Mouse (Mus musculus) bone marrow, adult 2 months (tissue): ENCODE results near the gene Rab39. TPM values are rescaled to one million over a fixed set of nuclear protein-coding genes. Genes with fewer than 3 reads are reported as not detected.

Experiments
- H3K27ac ChIP-seq: fragments of 200-500 bp; 2 replicates; pipeline ENCODE4 v1.5.1; 2012; ENCODE audit warnings: low read depth, mild to moderate bottlenecking, control low read depth, inconsistent platforms, low read length; ENCODE audit not compliant: control insufficient read depth, poor library complexity, insufficient read depth
- H3K4me1 ChIP-seq: fragments of 200-500 bp; 2 replicates; pipeline ENCODE4 v1.6.1; 2011; ENCODE audit warnings: low read length; ENCODE audit not compliant: control insufficient read depth, insufficient read depth
- H3K4me3 ChIP-seq: fragments of 200-500 bp; replicated peaks from 2 replicates; pipeline ENCODE3; 2011; ENCODE audit warnings: mild to moderate bottlenecking, low read depth, low read length, control low read depth; ENCODE audit not compliant: control insufficient read depth
- CTCF ChIP-seq: fragments of 200-500 bp; IDR thresholded peaks from 2 replicates; pipeline ENCODE4 v1.5.1; 2011; ENCODE audit warnings: low read length, control low read depth; ENCODE audit not compliant: control insufficient read depth, insufficient read depth
- POLR2A ChIP-seq: fragments of 200-500 bp; IDR thresholded peaks from 2 replicates; pipeline ENCODE4 v1.6.1; 2011; ENCODE audit warnings: low read depth, mild to moderate bottlenecking, control low read depth, low read length, borderline replicate concordance; ENCODE audit not compliant: control insufficient read depth
- WGBS: fragments of 180-500 bp; shearing (Covaris S2); methylation state at CpG from one replicate; pipeline ENCODE4 v1.1.7; 2018; 5-methylcytosine and 5-hydroxymethylcytosine counted together
- polyA plus RNA-seq: library from polyadenylated mRNA; stranded (reverse); fragments of >200 nt; gene quantifications from 2 replicates; pipeline ENCODE4 v1.2.4, GENCODE M21; 2011; ENCODE audit warnings: low replicate concordance; ENCODE audit not compliant: missing spikeins, insufficient read depth, insufficient read length

Rab39 gene
- 0.54 TPM in 1 of 2 replicates, not detected in the other for polyA plus RNA-seq

DNA sequence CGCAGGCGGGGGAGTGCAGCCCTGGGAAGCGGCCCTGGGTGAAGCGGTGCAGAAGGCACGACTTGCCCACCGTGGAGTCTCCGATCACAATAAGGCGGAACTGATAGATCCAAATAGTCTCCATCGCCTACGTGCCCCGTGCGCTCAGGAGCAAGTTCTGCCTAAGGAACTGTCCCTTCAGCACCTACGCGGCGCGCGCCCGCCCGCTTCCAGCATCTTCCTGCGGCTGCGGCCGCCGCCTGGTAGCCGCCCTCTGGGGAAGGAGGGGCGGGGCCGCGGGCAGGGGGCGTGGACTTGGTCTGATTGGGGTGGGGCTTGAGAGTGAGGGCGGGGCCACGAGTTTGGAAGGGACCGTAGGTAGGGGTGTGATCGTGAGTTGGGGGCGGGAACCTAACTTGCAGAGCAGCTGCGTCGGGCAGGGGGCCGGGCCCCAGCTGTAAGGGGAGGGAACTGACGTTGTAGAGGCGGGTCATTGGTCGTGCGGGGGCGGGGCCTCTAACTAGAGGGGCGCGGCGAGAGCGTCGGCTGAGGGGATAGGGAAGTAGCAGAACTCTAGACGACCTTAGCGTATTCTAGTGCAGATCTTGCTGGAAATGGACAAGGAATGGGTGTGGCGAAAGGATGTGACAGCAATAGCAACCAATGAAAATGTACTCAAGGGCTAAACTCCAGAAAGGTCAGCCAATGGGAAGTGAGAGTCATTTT, at the start of gene Rab39:
TSS of gene Rab39 (minus strand) at position 241 of the 705 bp plus-strand sequence.
- peak within 1 kb of the TSS; percentile 63 for H3K27ac ChIP-seq
- WGBS: 1% methylated on average over 49 of the region's 49 CpGs
- no peak for TF ChIP-seq CTCF
- TF ChIP-seq POLR2A: 0 out of 2 replicates have a peak, but pooled peaks have one; percentile 5
- peak within 1 kb of the TSS; percentile 65 for H3K4me3 ChIP-seq
- H3K4me1 ChIP-seq: no peaks in the 10 kb centered on the region

DNA sequence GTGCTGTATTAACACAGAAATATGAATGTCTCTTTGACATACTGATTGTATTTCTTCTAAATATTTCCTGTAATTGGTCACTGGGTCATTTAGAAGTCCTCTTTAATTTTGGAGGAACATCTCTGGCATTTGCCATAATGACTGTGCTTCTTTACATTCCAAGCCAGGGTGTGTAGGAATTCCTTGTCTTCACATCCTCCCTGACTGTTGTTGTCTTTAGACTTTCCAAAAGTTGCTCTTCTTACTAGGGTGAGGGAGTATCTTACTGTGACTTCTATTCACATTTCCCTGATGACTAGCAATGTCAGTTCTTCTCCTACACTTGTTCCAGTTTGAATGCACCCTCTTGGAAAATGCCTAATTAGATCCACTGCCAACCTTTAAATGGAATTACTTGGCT, 48.8 kb upstream of the Rab39 start:
- TF ChIP-seq POLR2A (no peak), CTCF (no peak)
- Histone ChIP-seq H3K4me3 (no peak overlapping the region), H3K4me1 (no peaks in the 10 kb centered on the region), H3K27ac (no peak overlapping the region)

DNA sequence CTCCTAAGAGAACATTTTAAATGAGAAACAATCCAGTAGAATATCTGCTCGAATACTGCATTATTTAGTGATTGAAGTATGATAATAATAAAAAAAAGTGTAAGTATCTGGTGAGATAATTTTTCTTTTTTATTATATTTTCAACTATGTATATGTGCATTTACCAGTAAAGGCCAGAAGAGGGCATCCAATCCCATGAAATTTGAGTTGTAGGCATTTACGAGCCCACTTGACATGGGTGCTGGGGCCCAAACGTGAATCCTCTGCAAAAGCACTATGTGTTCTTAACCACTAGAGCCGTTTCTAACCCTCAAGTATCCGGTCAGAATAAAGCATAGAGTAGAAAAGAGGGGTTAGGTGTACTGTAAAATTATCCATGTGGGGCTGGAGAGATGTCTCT, 44.9 kb upstream of the Rab39 start:
- WGBS: 45% methylated on average over 5 of the region's 5 CpGs
- Histone ChIP-seq H3K4me3 (no peak overlapping the region), H3K4me1 (no peaks in the 10 kb centered on the region), H3K27ac (no peak overlapping the region)
- TF ChIP-seq CTCF (no peak), POLR2A (no peak)

DNA sequence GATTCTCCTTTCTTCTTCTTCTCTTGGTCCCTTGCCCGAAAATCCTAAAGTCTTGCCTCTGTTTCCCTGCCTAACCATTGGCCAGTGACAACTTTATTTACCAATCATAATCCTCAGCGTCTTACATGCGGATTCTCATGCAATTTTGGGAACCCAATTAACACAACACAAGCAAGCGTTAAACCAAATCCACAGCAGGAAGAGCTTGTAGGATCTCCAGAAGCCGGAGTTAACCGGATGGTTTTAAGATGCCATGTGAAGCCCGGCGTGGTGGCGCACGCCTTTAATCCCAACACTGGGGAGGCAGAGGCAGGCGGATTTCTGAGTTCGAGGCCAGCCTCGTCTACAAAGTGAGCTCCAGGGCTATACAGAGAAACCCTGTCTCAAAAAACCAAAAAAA, 44.4 kb upstream of the Rab39 start:
- H3K27ac ChIP-seq: no peak overlapping the region
- no peak overlapping the region for H3K4me3 ChIP-seq
- no peak for TF ChIP-seq POLR2A
- no peak for TF ChIP-seq CTCF
- 80% methylated on average over 13 of the region's 13 CpGs for WGBS
- no peaks in the 10 kb centered on the region for H3K4me1 ChIP-seq

DNA sequence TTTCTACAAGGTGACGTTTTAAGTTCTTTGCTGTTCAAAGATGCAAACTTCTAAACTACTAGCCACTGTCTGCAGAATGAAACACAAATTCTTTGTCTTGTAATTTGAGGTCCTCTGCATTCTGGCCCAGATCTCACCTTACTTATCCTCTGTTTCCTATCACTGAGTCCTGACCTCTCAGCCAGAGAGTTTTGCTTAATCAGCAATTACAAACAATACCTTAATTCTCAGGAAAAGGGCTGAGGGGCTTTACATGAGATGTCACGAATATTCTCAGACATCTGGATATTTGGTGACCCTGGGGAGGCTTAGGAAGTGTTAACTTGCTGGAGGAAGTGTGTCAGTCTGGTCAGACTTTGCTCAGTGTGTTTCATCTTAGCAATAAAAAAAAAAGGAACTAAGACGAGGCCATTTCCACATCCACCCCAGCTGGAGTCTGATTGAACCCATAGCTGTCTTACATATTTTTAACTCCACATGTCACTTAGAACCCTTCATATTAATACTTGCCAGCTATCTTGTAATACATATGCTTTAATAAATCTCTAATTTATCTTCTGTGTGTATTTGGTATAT, 34.9 kb upstream of the Rab39 start:
- Histone ChIP-seq H3K27ac (no peak overlapping the region), H3K4me1 (no peaks in the 10 kb centered on the region; the same call in 1 of the 2 replicates), H3K4me3 (no peak overlapping the region)
- 21% methylated on average over 3 of the region's 3 CpGs for WGBS
- no peak for TF ChIP-seq POLR2A
- no peak for TF ChIP-seq CTCF

DNA sequence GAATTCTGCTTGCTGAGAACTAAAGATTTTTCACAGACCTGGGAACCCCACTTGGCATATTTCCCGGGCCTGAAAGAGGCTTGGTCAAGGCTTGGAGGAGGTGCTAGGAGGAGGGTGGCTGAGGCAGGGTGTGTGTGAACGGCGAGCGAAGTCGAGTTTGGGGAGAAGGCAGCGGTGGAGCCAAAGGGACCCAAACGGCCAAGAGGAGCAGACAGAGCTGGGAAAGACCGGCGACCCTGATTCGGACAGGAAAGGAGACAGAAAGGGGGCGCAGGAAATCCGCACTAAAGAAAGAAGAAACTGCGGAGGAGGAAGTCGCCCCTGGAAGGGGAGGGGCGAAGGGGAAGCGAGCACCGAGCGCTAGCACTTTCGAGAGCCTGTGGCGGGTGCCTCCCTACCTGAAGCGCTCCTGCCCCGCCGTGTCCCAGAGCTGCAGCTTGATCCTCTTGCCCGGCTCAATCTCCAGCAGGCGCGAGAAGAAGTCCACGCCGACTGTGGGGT, 491 bp downstream of the Rab39 start:
- Histone ChIP-seq H3K4me1 (no peaks in the 10 kb centered on the region), H3K4me3 (peak overlapping the region; percentile 65), H3K27ac (peak overlapping the region; percentile 63)
- no peak for TF ChIP-seq POLR2A
- no peak for TF ChIP-seq CTCF
- WGBS: 1% methylated on average over 28 of the region's 28 CpGs

DNA sequence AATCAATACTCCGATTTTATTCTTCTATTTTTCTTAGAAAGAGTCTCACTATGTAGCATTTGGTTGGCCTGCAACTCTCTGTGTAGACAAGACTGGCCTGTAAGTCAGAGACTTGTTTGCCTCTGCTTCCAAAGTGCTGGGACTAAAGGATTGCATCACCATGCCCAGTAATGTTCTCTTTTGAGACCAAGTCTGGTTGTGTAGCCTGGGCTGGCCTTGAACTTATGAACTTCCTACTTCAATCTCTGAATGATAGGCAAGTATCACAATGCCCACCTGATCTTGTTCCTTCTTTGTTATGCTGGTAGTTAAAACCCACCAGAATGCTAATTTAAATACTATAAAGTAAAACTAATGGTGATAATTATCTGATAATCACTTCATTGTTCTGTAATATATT, 3.0 kb downstream of the Rab39 start:
- no peak overlapping the region for H3K4me3 ChIP-seq

GRCm38 (mm10) chr9:53700496-53700895, 5.5 kb downstream of the Rab39 start:
- Histone ChIP-seq H3K4me3 (no peak overlapping the region), H3K27ac (no peak overlapping the region), H3K4me1 (no peaks in the 10 kb centered on the region)
- WGBS: 3% methylated on average over 4 of the region's 4 CpGs
- TF ChIP-seq POLR2A: no peak
- TF ChIP-seq CTCF: no peak

More for the DNA sequence above, 3.0 kb downstream of the Rab39 start:
- no peak for TF ChIP-seq CTCF
- no peak for TF ChIP-seq POLR2A
- H3K4me1 ChIP-seq: no peaks in the 10 kb centered on the region
- 86% methylated on average over 1 of the region's 1 CpGs for WGBS
- H3K27ac ChIP-seq: no peak overlapping the region
